Mouse (Mus musculus) spleen, postnatal 10 days (tissue): ENCODE data around the gene Epn2.

Experiments used
- DNase-seq, 2 experiments: peaks; one replicate each; pipeline ENCODE4 v3.0.0; 2021 to 2022; ENCODE audit warnings: low spot score in 2 of 2

The Epn2 gene

GRCm38 (mm10) chr11:61537362-61537761, 42.1 kb downstream of the Epn2 start:
- no peak for DNase-seq

GRCm38 (mm10) chr11:61536952-61537351, 42.5 kb downstream of the Epn2 start:
- DNase-seq = no peak

- DNase-seq = no peak
Observed at GRCm38 (mm10) chr11:61535530-61535929, 44.0 kb downstream of the Epn2 start.

- no peak for DNase-seq
Observed at GRCm38 (mm10) chr11:61533571-61533970, 45.9 kb downstream of the Epn2 start.

- no peak for DNase-seq
Observed at GRCm38 (mm10) chr11:61532820-61533219, 46.7 kb downstream of the Epn2 start.

GRCm38 (mm10) chr11:61529268-61529713, 50.2 kb downstream of the Epn2 start:
- DNase-seq = no peak

- no peak for DNase-seq
Observed at GRCm38 (mm10) chr11:61526872-61527271, 52.6 kb downstream of the Epn2 start.

GRCm38 (mm10) chr11:61519484-61520107, 59.9 kb downstream of the Epn2 start:
- DNase-seq = no peak

- no peak for DNase-seq
Observed at GRCm38 (mm10) chr11:61518871-61519270, 60.6 kb downstream of the Epn2 start.

- DNase-seq = no peak
Observed at GRCm38 (mm10) chr11:61517971-61518370, 61.5 kb downstream of the Epn2 start.

GRCm38 (mm10) chr11:61514953-61515352, 64.5 kb downstream of the Epn2 start:
- peak in 1 of 2 experiments; percentile 48 for DNase-seq

- peak; percentile 84 to 90 for DNase-seq
Observed at GRCm38 (mm10) chr11:61504713-61505257, 74.7 kb downstream of the Epn2 start, which contains the start of gene B9d1. Gene B9d1, plus strand, starts transcription at chr11:61505144.

- no peak for DNase-seq
Observed at GRCm38 (mm10) chr11:61503933-61504332, 75.6 kb downstream of the Epn2 start.

- peak in 1 of 2 experiments; percentile 42 for DNase-seq
Observed at GRCm38 (mm10) chr11:61498736-61499504, 80.6 kb downstream of the Epn2 start.

GRCm38 (mm10) chr11:61497490-61497889, 82.0 kb downstream of the Epn2 start:
- DNase-seq = no peak

- DNase-seq = no peak
Observed at GRCm38 (mm10) chr11:61495528-61495927, 84.0 kb downstream of the Epn2 start.

- peak; percentile 89 to 97 for DNase-seq
Observed at GRCm38 (mm10) chr11:61494129-61494997, 85.1 kb downstream of the Epn2 start, which contains the start of gene Mapk7. Gene Mapk7, minus strand, starts transcription at chr11:61494406.

GRCm38 (mm10) chr11:61493525-61494128, 85.9 kb downstream of the Epn2 start:
- peak in 1 of 2 experiments; percentile 56 for DNase-seq

GRCm38 (mm10) chr11:61492749-61493401, 86.6 kb downstream of the Epn2 start:
- DNase-seq = no peak

- no peak for DNase-seq
Observed at GRCm38 (mm10) chr11:61490944-61491520, 88.5 kb downstream of the Epn2 start.
